Mouse (Mus musculus) heart, embryonic 13.5 days (tissue): ENCODE measurements around the gene Unc45a. TPM values are rescaled to one million over a fixed set of nuclear protein-coding genes. Genes with fewer than 3 reads are reported as not detected.

Experiments
- ATAC-seq: fragments of 200-750 bp; cut with Nextera tagmentation; 2 replicates; pipeline ENCODE4 v1.8.0; 2017; ENCODE audit warnings: moderate TSS enrichment; ENCODE audit not compliant: insufficient number of reproducible peaks, low FRiP score, low TSS enrichment; ENCODE audit errors: extremely low read depth
- H3K27ac ChIP-seq: fragments of 300-500 bp; sonication (generic); replicated peaks from 2 replicates; pipeline ENCODE4 v1.5.1; 2015; ENCODE audit warnings: moderate library complexity, mild to moderate bottlenecking, inconsistent platforms
- H3K27me3 ChIP-seq: fragments of 300-500 bp; sonication (generic); replicated peaks from 2 replicates; pipeline ENCODE4 v1.6.1; 2015; ENCODE audit warnings: mild to moderate bottlenecking, inconsistent platforms
- H3K36me3 ChIP-seq: fragments of 300-500 bp; sonication (generic); 2 replicates; pipeline ENCODE4 v1.6.1; 2015; ENCODE audit warnings: mild to moderate bottlenecking, inconsistent platforms
- H3K4me1 ChIP-seq: fragments of 300-500 bp; sonication (generic); 2 replicates; pipeline ENCODE4 v1.6.1; 2015; ENCODE audit warnings: inconsistent platforms
- H3K4me2 ChIP-seq: fragments of 300-500 bp; sonication (generic); 2 replicates; pipeline ENCODE4 v1.6.1; 2015; ENCODE audit warnings: inconsistent platforms, mild to moderate bottlenecking, moderate library complexity
- H3K4me3 ChIP-seq: fragments of 300-500 bp; sonication (generic); 2 replicates; pipeline ENCODE4 v1.5.1; 2015; ENCODE audit warnings: moderate library complexity, mild to moderate bottlenecking, inconsistent platforms
- H3K9ac ChIP-seq: fragments of 300-500 bp; sonication (generic); 2 replicates; pipeline ENCODE4 v1.6.1; 2015; ENCODE audit warnings: inconsistent platforms, mild to moderate bottlenecking, moderate library complexity
- H3K9me3 ChIP-seq: fragments of 300-500 bp; sonication (generic); 2 replicates; pipeline ENCODE4 v1.6.1; 2016; ENCODE audit warnings: inconsistent platforms
- WGBS: fragments of 180-500 bp; shearing (Covaris S2); methylation state at CpG from one replicate; pipeline ENCODE4 v1.1.7; 2015; ENCODE audit warnings: mixed read lengths; 5-methylcytosine and 5-hydroxymethylcytosine counted together
- polyA plus RNA-seq: library from polyadenylated mRNA; unstranded; fragments of >200 nt; fragmentation: Nextera tagmentation; extraction: Ambion mirVana; gene quantifications from 2 replicates; pipeline ENCODE4 v1.2.1, GENCODE M21; 2015

Unc45a gene
- polyA plus RNA-seq, 1 experiment from 2014 or later, result 20.1 TPM

DNA sequence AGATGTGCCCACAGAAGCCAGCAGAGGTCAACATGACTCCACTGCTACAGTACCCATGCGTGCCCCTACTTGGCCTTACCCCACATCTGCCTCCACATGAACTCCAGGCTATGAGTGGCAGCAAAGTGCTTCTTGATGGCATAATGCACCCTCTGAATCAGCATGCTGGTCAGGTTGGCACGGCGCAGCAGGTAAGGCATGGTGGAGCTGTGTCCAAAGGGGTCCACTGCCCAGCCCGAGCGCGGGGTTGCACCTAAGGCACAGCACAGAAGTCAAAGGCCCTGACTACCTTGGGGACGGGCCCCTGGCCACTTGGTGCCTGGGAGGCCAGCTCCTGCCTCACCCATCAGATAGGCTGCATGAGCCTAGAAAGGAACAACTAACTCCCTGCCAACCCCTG is 26.4 kb upstream of the Unc45a start:
- no peaks in the 10 kb centered on the region for H3K9me3 ChIP-seq
- no peak overlapping the region for H3K4me3 ChIP-seq
- H3K9ac ChIP-seq, result no peak overlapping the region
- WGBS, result 92% methylated on average over 7 of the region's 7 CpGs
- no peak for ATAC-seq
- no peaks in the 10 kb centered on the region for H3K27me3 ChIP-seq
- H3K36me3 ChIP-seq, result peaks cover 65% of the 10 kb centered on the region
- peaks cover 31% of the 10 kb centered on the region for H3K4me1 ChIP-seq
- H3K4me2 ChIP-seq, result no peak overlapping the region
- no peak overlapping the region for H3K27ac ChIP-seq

DNA sequence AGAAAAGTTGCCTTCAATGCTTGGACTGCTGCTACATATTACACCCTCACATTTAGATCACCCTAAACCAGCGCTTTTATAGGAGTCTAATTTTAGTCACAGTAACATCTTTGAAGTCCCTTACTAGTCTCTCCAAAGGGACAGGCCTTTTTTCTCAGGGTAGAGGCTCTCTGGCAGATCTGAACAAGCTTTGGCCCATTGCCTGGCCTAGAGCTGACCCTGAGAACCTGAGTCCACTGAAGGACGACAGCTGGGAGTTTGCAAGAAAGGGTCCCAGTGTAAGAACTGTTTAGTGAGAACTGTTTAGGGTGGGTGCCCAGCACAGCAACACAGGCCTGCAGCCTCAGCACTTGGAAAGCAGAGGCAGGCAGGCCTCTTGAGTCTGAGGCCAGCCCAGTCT is 25.0 kb upstream of the Unc45a start:
- Histone ChIP-seq H3K9ac (no peak overlapping the region), H3K4me2 (no peak overlapping the region), H3K36me3 (peaks cover 79% of the 10 kb centered on the region), H3K9me3 (no peaks in the 10 kb centered on the region), H3K27ac (no peak overlapping the region), H3K4me1 (peaks cover 29% of the 10 kb centered on the region), H3K4me3 (no peak overlapping the region), H3K27me3 (no peaks in the 10 kb centered on the region)
- 60% methylated on average over 2 of the region's 2 CpGs for WGBS
- no peak for ATAC-seq

DNA sequence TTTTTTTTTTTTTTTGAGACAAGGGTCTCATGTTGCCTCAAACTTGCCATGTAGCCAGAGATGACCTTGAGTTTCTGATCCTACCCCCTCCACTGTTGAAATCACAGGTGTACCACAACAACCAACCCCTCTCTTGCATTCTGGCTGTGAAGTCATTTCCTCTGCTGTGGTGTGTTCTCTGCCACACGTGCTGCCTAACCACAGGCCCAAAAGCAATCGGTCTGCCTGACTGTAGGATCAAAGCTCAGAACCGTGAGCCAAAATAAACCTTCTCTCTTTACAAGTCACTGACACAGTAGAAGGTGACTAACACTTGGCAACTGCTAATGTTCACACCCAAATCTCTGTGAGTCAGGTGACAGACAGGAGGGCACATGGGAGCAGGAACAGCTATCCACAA is 19.6 kb upstream of the Unc45a start:
- ATAC-seq, result no peak
- 47% methylated on average over 3 of the region's 3 CpGs for WGBS
- H3K4me2 ChIP-seq, result no peak overlapping the region
- H3K27me3 ChIP-seq, result no peaks in the 10 kb centered on the region
- no peak overlapping the region for H3K4me3 ChIP-seq
- peaks cover 100% of the 10 kb centered on the region for H3K36me3 ChIP-seq
- no peak overlapping the region for H3K27ac ChIP-seq
- H3K9me3 ChIP-seq, result no peaks in the 10 kb centered on the region
- H3K9ac ChIP-seq, result no peak overlapping the region
- H3K4me1 ChIP-seq, result peaks cover 21% of the 10 kb centered on the region

DNA sequence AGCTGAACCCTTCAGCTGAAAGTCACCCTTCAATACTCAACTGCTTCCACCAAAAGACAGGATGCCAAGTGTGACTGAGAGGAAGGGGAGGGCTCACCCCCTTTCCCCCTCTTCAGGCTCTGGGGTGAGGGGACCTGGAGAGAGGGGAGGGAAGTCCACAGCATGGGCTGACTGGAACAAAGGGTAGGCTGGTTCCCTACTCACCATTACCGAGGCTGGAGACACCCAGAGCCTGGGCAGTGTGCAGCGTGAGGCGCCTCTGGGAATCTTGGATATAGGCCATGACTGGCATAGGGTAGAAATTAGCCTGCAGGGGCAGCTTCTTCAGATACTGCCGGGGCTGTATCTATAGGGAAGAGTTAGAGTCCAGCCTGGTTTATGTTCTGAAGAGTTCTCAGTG is 17.2 kb upstream of the Unc45a start:
- no peak for ATAC-seq
- Histone ChIP-seq H3K4me2 (no peak overlapping the region), H3K9ac (no peak overlapping the region), H3K4me1 (peaks cover 21% of the 10 kb centered on the region), H3K36me3 (peaks cover 96% of the 10 kb centered on the region), H3K4me3 (no peak overlapping the region), H3K27me3 (no peaks in the 10 kb centered on the region), H3K9me3 (no peaks in the 10 kb centered on the region), H3K27ac (peak overlapping the region; percentile 70)
- WGBS, result 66% methylated on average over 4 of the region's 4 CpGs

DNA sequence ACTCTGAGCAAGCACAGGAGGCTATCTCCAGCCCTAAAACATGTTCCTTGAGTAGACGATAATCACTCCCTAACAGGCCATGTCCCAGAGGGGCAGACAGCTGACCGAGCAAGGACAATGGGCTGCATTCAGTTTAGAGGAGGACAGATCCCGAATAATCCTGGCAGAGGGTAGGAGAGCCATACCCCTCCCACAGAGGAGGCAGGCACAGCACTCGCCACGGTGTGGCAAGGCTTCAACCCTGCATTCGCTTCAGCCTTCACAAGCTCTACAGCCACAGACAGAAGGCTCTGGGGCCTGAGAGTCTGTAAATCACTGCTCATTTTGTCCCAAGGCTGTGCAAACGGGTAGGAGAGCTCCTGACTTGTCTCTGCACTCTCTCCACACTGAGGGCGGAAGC is 16.4 kb upstream of the Unc45a start:
- no peak overlapping the region for H3K4me3 ChIP-seq
- no peaks in the 10 kb centered on the region for H3K27me3 ChIP-seq
- peak overlapping the region; percentile 70 for H3K27ac ChIP-seq
- H3K9ac ChIP-seq, result no peak overlapping the region
- WGBS, result 55% methylated on average over 8 of the region's 8 CpGs
- H3K9me3 ChIP-seq, result no peaks in the 10 kb centered on the region
- peaks cover 21% of the 10 kb centered on the region for H3K4me1 ChIP-seq
- H3K4me2 ChIP-seq, result no peak overlapping the region
- ATAC-seq, result no peak
- H3K36me3 ChIP-seq, result peaks cover 96% of the 10 kb centered on the region

DNA sequence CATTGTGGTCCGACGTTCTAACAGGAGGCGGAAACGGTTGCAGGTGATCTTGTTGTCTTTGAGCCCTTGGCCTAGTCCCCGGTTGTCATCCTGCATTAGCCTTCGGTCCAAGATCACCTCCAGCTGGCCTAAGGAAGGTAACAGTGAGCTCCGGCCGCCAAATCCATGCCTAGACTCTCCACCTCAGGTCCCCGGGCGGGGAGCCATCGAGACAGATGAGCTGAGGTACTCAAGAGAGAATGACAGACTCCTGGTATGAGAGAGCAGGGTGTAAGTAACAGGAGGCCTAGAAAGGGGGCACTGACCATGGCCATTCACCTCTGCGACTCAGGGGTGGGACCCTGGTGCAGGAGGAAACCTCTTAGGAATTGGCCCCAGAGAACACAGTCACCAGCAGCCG is 15.5 kb upstream of the Unc45a start:
- H3K36me3 ChIP-seq, result peaks cover 94% of the 10 kb centered on the region
- H3K4me2 ChIP-seq, result no peak overlapping the region
- H3K4me3 ChIP-seq, result no peak overlapping the region
- no peaks in the 10 kb centered on the region for H3K27me3 ChIP-seq
- no peaks in the 10 kb centered on the region for H3K9me3 ChIP-seq
- WGBS, result 87% methylated on average over 13 of the region's 13 CpGs
- ATAC-seq, result no peak
- H3K9ac ChIP-seq, result no peak overlapping the region
- peak overlapping the region; percentile 67 for H3K27ac ChIP-seq
- peaks cover 21% of the 10 kb centered on the region for H3K4me1 ChIP-seq

DNA sequence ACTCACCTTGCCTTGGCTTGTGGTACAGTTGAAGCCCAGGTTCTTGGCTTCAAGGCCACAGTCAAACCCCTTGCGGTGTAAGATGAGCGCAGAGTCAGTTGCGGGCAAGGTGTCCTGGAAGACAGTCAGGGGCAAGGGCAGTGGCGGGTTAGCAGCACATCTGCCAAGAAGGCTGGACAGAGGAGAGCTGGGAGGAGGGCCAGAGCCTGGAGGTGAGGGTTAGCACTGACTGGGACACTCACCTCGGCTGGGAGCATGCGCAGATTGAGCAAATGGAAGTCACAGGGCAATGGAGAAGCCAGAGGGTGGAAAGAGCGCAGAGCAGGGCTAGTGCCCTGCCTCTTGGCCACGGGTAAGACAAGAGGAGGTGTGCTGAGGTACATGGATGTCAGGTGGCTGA is 12.1 kb upstream of the Unc45a start:
- WGBS, result 93% methylated on average over 8 of the region's 8 CpGs
- no peak for ATAC-seq
- Histone ChIP-seq H3K9ac (no peak overlapping the region), H3K36me3 (peaks cover 83% of the 10 kb centered on the region), H3K27ac (no peak overlapping the region), H3K9me3 (no peaks in the 10 kb centered on the region), H3K4me2 (no peak overlapping the region), H3K4me1 (peaks cover 15% of the 10 kb centered on the region), H3K4me3 (no peak overlapping the region), H3K27me3 (no peaks in the 10 kb centered on the region)

DNA sequence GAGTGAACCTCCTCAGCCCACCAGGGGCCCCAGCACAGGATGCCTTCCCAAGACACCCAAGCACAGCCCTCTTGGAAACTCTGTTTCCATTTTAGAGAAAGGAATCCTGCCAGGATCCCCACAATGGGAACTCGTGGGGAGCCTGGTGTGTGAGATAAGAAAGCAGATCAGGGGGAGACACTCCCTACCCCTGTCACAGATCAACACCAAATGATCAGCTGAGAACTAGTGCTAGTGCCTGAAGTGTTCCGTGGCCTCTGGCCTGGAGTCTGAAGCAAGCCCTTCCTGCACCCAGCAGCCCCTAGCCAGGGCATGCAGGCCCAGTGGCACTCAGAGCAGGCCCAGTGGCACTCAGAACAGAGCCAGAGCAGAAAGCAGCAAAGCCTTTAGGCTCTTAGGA is 10.0 kb upstream of the Unc45a start:
- H3K27me3 ChIP-seq, result no peaks in the 10 kb centered on the region
- no peak overlapping the region for H3K4me3 ChIP-seq
- no peak for ATAC-seq
- no peak overlapping the region for H3K9ac ChIP-seq
- peaks cover 16% of the 10 kb centered on the region for H3K4me1 ChIP-seq
- H3K36me3 ChIP-seq, result peaks cover 62% of the 10 kb centered on the region
- no peaks in the 10 kb centered on the region for H3K9me3 ChIP-seq
- H3K27ac ChIP-seq, result no peak overlapping the region
- no peak overlapping the region for H3K4me2 ChIP-seq
- WGBS, result 43% methylated on average over 2 of the region's 2 CpGs

DNA sequence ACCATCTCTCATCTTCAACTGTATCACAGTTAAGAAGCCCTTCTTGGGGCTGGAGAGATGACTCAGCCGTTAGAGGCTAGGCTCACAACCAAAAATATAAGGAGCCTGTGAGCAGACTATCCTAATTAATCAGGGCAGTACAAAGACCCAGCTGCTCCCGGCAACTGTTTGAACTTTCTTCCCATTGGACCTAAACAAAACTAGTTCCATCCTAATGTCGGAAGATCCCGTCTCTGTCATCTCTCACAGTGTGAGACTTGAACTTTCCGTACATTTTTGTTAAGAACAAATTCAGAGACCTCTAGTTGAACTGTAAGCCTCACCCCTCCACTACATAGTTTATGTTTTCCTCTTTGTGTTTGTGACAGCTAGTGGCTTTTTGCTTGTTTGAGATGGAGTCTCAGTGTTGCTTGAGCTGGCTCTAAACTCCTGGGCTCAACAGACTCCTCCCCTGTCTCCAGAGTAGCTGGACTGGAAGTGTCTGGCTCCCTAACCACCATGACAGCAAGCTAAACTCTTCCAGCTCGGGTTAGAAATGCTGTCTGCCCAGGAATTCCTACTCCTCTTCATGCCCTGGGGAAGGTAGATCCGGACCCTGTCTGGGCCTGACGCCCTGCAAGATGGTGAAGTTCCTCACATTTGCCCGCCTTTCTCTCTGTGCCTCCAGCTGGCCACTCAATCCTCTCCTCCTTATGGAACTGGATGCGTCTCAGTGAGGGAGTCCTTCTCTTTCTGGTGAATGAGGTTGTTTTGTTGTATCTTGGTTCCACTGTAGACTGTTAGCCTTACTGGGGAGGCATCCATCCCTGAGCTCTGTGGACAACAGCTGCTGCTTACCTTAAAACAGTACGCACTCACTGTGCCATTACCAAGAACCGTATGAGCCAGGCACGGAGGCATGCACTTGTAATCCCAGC is 7.1 kb upstream of the Unc45a start:
- Histone ChIP-seq H3K27me3 (no peaks in the 10 kb centered on the region), H3K4me2 (no peak overlapping the region), H3K27ac (no peak overlapping the region), H3K9ac (0 out of 2 replicates have a peak overlapping the region, but pooled peaks have one; percentile 28), H3K4me3 (no peak overlapping the region), H3K9me3 (no peaks in the 10 kb centered on the region), H3K36me3 (peaks cover 42% of the 10 kb centered on the region), H3K4me1 (peaks cover 24% of the 10 kb centered on the region)
- 66% methylated on average over 13 of the region's 13 CpGs for WGBS
- ATAC-seq, result no peak

DNA sequence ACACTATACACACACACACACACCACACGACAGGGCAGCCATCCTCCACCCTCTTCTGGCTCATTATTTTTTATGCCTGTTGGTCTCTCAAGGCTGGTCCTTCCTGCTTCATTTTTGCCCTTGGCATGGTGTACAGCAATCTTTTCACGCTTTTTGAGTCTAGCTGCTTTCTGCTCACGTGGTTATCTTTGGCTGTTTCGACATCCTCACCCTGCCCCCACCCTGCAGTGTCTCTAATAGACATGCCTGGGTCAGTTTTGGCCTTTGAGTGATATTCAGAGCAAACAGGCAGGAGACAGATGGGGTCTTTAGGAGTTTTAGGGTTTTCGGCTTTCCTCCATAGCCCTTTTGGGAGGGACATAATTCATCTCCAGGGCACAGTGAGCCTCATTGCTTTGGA is 6.0 kb upstream of the Unc45a start:
- ATAC-seq, result no peak
- no peaks in the 10 kb centered on the region for H3K27me3 ChIP-seq
- no peak overlapping the region for H3K4me3 ChIP-seq
- H3K9me3 ChIP-seq, result no peaks in the 10 kb centered on the region
- 60% methylated on average over 5 of the region's 5 CpGs for WGBS
- H3K4me1 ChIP-seq, result peaks cover 34% of the 10 kb centered on the region
- H3K36me3 ChIP-seq, result peaks cover 32% of the 10 kb centered on the region
- H3K4me2 ChIP-seq, result no peak overlapping the region
- no peak overlapping the region for H3K9ac ChIP-seq
- no peak overlapping the region for H3K27ac ChIP-seq

DNA sequence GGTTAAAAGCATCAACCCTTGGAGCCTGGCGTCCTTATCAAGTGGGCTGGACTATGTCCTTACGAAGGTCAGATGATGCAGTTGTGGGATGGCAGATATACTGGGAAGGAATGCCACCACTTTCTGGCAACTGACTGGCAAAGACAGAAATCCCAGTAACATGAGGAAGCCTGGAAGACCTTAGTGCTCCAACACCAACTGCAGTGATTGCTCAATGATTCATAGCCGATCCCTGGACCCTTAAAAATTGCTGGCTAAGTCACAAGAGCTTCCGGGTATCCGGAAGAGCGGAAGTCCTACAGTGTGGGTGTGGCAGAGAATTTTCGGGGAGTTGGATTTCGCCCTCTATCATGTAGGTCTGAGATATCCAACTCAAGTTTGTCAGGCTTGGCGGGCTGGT is 5.4 kb upstream of the Unc45a start:
- peaks cover 41% of the 10 kb centered on the region for H3K4me1 ChIP-seq
- ATAC-seq, result no peak
- H3K9ac ChIP-seq, result no peak overlapping the region
- WGBS, result 80% methylated on average over 9 of the region's 9 CpGs
- H3K4me3 ChIP-seq, result no peak overlapping the region
- H3K9me3 ChIP-seq, result no peaks in the 10 kb centered on the region
- no peak overlapping the region for H3K4me2 ChIP-seq
- no peaks in the 10 kb centered on the region for H3K27me3 ChIP-seq
- H3K36me3 ChIP-seq, result peaks cover 27% of the 10 kb centered on the region
- H3K27ac ChIP-seq, result no peak overlapping the region
